Mouse (Mus musculus): ENCODE data around the gene Sirpa. TPM values are rescaled to one million over a fixed set of nuclear protein-coding genes. Genes with fewer than 3 reads are reported as not detected.

The Sirpa gene
- polyA plus RNA-seq, 2 experiments from 2014 or later = 0.22 to 0.86 TPM

GRCm38 (mm10) chr2:129584905-129585304 is 7.7 kb upstream of the Sirpa start:
- no peak for ATAC-seq

GRCm38 (mm10) chr2:129585904-129586514 is 6.6 kb upstream of the Sirpa start:
- no peak for ATAC-seq

GRCm38 (mm10) chr2:129587241-129587640 is 5.4 kb upstream of the Sirpa start:
- ATAC-seq = no peak

GRCm38 (mm10) chr2:129587825-129588251 is 4.8 kb upstream of the Sirpa start:
- ATAC-seq = no peak

- ATAC-seq = no peak
Observed at GRCm38 (mm10) chr2:129591897-129592296, 738 bp upstream of the Sirpa start.

- ATAC-seq = no peak
Observed at GRCm38 (mm10) chr2:129593141-129593875, 673 bp downstream of the Sirpa start.

GRCm38 (mm10) chr2:129593876-129594421 is 1.3 kb downstream of the Sirpa start:
- ATAC-seq = no peak

- ATAC-seq = no peak
Observed at GRCm38 (mm10) chr2:129594569-129594968, 1.9 kb downstream of the Sirpa start.

- ATAC-seq = no peak
Observed at GRCm38 (mm10) chr2:129595206-129595605, 2.6 kb downstream of the Sirpa start.

- ATAC-seq = no peak
Observed at GRCm38 (mm10) chr2:129595661-129596209, 3.1 kb downstream of the Sirpa start.

GRCm38 (mm10) chr2:129596555-129597172 is 4.0 kb downstream of the Sirpa start:
- ATAC-seq = no peak

GRCm38 (mm10) chr2:129597581-129597980 is 4.9 kb downstream of the Sirpa start:
- ATAC-seq = no peak

GRCm38 (mm10) chr2:129598094-129598493 is 5.5 kb downstream of the Sirpa start:
- no peak for ATAC-seq

- ATAC-seq = no peak
Observed at GRCm38 (mm10) chr2:129599231-129600084, 6.8 kb downstream of the Sirpa start.

- ATAC-seq = no peak
Observed at GRCm38 (mm10) chr2:129601059-129601650, 8.5 kb downstream of the Sirpa start.

- ATAC-seq = no peak
Observed at GRCm38 (mm10) chr2:129601894-129602663, 9.4 kb downstream of the Sirpa start.

GRCm38 (mm10) chr2:129602856-129603255 is 10.2 kb downstream of the Sirpa start:
- no peak for ATAC-seq

- ATAC-seq = no peak
Observed at GRCm38 (mm10) chr2:129603536-129603935, 10.9 kb downstream of the Sirpa start.

- no peak for ATAC-seq
Observed at GRCm38 (mm10) chr2:129604032-129604431, 11.4 kb downstream of the Sirpa start.

GRCm38 (mm10) chr2:129605816-129606215 is 13.2 kb downstream of the Sirpa start:
- no peak for ATAC-seq

- ATAC-seq = no peak
Observed at GRCm38 (mm10) chr2:129606269-129606668, 13.6 kb downstream of the Sirpa start.
